Mouse (Mus musculus): ENCODE data around the gene Spock1. TPM values are rescaled to one million over a fixed set of nuclear protein-coding genes. Genes with fewer than 3 reads are reported as not detected.
"Not testable (repeated sequence)": the region's sequence is repeated elsewhere in the genome, so short reads cannot be mapped to it uniquely, and the experiment has no call there.

The Spock1 gene
- total RNA-seq, 2 experiments from 2014 or later = 0.43 to 0.67 TPM

DNA sequence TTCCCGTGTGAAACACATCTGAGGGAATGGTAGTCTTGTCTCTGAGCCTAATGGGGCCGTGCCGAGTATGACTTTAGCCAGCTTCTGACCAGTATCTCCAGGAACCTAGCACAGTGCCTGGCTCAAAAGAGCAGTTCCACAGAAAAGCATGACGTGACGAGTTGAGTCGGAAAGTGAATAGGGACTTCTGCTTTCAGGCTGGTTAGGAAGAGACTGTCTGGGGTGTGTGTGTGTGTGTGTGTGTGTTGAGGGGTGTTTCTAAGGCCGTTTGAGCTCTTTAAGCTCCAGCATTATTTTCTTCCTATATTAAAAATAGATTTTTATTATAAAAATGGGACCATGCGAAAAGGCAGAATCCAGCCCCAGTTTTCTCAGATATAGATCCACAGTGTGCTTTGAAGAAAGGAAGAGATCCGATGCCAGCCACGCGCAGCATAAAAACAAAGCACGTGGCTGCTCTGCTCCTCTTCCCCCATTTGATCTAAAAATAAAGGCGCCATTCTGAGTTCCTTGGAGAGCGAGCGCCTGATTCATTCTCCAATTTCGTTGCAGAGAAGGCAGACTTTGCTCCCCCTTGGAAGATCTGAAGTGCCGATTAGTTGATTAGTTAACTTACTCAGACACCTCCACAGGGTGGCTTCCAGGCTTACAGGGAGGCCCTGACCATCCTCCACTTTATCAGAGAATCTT is 288.9 kb downstream of the Spock1 start:
- DNase-seq = no peak

DNA sequence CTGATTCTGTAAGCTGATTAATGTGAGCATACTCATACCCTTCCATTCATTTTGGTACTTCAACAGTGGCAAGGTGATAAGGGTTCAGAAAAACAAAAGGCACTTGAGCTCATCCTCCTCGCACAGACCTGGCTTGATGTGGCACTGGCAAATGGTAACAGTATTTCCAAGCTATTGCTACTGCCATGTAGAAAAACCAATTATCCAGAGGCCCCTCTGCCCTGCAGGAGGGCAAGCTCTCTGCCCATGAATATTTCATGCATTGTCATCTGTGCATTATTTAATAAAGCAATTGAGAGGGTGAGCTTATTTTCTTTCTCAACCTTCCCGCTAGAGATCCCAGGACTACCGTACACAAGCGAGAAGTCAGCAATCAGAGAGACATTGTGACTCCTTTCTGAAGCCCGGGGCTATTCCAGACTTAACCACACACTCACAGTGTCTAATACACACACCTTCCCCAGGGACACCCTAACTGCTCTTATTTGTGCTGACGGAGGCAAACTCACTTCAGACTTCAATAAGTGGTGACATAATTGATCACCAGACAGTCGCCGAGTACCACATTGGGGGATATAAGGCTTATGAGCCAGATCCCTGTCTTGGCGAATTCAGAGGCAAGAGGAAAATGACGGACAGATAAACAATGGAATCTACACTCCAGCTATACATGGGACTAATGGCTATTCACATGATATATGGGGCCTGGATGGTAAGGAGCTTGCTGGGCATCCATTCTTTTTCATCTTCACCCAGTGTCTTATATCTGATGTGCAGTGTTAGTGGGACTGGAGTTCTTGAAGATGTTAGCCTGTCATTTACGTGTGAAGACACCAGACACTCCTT is 296.6 kb downstream of the Spock1 start:
- DNase-seq = no peak
- intact Hi-C loops (cut with DNase I) = no loop called here

More for the DNA sequence above, 288.9 kb downstream of the Spock1 start:
- intact Hi-C loops (cut with DNase I) = no loop called here

DNA sequence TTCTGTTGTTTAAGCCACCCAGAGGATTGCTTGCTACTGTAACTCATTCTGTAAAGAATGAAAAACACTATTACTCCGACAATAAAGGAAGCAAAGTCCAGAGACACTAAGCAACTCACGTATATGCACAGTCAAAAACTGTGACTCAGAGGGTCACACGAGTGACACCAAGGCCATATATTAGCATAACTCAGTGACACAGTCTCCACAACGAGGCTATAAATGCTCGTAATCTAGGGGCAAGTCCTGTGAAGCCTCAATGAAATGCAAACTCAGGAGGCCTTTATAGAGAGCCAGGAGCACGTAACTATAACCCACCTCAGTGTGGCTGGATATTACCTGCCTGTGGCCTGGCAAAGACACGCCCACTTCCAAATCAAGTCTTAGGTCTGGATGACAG is 298.2 kb downstream of the Spock1 start:
- no peak for DNase-seq
- intact Hi-C loops (cut with DNase I) = no loop called here

DNA sequence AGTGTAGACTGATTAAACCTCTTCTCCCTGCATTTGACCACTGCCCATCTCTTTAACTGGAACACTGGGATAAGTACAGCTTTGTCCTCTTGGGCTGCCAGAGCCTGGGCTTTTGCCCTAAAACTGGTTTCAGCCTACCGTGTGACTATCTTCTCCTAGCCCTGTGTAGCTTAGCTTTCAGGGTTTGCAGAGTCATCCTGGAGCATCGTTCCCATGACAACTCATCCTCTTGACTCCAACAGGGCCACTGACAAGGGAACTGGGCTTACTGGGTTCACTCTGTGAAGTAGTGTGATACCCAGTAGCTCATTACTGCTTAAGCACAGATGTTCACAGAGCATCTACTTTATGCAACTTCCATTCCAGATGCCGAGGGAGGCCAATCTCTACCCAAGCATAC is 303.7 kb downstream of the Spock1 start:
- intact Hi-C loops (cut with DNase I) = no loop called here
- no peak for DNase-seq

DNA sequence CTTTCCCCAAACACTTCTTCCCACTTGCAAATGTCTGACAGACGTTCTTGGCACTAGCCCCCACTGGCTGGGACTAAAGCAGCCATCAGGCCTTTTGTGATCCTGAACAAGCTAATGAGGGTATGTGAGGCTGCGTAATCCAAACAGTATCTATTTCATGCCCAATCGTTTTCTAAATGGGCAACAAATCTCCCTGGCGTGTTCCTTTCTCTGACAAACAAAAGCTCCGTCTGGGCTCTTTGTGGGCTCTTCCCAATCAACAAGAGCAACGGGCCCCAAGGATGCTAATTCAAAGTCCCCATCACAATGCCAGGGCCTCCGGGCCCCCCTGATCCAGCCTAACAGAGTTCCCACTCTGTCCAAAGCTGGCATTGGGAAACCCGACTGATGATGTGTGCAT is 304.9 kb downstream of the Spock1 start:
- intact Hi-C loops (cut with DNase I) = no loop called here
- DNase-seq = no peak

DNA sequence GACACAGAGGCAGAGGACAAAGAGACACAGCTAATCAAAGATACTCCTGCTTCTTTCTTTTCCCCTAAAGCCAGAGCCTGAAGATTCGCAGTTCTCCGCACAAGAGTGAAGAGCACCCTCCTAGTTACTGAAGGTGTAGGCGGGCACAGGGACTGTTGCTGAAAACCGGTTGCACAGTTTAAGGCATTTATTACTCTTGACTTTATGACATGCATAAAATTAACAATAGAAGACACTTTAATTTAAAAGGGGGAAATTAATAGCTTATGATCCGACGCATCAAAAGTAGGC is 312.4 kb downstream of the Spock1 start:
- intact Hi-C loops (cut with DNase I) = no loop called here
- no peak for DNase-seq

DNA sequence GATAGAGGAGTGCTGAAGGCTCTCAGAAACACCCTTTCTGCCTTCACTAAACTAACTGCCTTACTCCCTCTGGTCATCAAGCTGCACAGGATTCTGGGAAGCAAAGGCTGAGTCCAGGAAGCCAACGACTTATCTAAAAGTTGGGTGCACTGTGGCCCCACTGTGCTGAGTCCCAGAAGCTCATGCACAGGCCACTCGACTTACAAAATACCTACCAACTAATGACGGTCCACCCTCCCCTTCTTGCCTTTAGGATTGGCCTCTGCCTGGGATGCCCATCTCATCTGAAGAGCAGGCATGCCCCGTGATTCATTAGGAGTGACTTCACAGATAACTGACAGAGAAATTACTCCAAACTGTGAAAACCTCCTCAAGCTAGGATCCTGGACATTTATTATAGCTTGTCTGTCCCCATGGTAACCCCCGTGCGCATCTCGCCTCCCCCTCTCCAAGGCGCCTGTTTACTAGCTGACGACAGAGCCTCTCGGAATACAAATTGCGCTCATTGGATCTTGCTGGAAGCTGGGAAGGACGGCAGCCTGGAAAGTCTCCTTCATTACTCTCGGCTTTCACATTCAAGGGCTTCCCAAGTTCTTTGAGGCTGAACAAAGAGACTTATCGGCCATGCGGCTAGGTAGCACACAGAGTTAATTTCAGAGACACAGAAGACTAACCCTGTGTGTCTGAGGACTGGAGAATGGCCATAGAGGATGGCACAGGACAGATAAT is 312.9 kb downstream of the Spock1 start:
- intact Hi-C loops (cut with DNase I) = no loop called here
- no peak for DNase-seq

DNA sequence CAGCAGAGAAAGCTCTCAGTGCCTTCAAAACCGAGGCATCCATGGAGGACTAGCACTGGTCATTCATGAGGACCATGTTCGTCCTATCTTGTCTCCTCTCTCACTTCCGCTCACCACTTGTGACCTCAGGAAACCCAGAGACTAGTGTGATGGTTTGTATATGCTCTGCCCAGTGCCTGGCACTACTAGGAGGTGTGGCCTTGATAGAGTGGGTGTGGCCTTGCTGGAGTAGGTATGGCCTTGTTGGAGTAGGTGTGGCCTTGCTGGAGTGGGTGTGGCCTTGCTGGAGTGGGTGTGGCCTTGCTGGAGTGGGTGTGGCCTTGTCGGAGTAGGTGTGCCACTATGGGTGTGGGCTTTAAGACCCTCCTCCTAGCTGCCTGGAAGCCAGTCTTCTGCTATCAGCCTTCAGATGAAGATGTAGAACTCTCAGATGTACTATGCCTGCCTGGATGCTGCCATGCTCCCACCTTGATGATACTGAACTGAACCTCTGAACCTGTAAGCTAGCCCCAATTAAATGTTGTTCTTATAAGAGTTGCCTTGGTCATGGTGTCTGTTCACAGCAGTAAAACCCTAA is 318.7 kb downstream of the Spock1 start:
- DNase-seq; intact Hi-C loops (cut with DNase I): not testable (repeated sequence)

DNA sequence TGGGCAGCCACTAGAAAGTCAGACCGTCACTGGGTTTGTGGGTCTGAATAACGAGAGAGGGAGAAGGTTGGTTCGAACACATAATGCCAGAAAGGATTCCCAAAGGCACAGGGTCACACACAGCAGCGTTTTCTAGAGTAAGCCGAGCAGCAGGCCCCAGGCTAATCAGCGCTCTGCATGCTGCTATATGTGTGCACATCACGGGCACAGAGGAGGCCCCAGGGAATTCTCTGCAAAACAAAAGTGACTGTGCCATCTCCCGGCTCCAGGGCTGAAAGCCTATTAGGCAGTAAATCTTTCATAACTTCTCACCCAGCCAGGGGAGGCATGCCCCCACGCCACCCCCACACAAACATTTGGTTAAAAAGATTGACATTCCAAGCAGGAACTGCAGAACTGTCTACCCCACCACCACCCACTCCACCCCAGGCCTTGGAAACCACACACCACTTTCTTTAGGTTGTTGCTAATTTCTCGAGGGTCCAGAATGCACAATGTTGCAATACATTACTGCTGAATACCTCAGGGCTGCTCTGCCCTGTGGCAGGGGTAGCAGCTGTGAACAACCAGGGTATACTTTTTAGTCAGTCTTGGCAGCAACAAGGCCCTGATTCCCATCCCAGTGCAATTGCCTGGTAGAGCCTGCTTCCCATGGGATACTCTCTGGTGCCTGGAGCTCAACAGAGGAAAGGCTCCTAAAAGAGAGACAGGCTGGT is 319.4 kb downstream of the Spock1 start:
- intact Hi-C loops (cut with DNase I) = no loop called here
- DNase-seq = no peak

DNA sequence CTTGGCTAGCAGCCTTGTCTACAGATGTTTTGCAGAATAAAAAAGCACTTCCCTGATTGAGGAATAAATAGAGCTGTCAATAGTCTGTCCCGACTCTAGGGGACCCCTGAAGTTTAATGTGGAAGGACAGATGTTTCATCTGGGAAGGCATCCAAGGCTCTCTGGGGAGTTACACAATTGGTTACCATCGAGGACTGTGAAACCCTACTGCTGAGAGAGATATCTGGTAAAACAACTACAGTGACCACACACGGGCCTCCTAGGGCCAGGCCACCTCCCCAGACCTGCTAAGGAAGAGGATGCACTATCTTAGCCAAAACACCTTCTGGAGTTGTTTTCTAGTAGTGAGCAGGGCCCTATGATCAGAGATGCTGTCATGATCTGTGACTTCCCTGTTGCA is 323.0 kb downstream of the Spock1 start:
- peak; percentile 9 to 12 for DNase-seq
- intact Hi-C loops (cut with DNase I) = no loop called here

DNA sequence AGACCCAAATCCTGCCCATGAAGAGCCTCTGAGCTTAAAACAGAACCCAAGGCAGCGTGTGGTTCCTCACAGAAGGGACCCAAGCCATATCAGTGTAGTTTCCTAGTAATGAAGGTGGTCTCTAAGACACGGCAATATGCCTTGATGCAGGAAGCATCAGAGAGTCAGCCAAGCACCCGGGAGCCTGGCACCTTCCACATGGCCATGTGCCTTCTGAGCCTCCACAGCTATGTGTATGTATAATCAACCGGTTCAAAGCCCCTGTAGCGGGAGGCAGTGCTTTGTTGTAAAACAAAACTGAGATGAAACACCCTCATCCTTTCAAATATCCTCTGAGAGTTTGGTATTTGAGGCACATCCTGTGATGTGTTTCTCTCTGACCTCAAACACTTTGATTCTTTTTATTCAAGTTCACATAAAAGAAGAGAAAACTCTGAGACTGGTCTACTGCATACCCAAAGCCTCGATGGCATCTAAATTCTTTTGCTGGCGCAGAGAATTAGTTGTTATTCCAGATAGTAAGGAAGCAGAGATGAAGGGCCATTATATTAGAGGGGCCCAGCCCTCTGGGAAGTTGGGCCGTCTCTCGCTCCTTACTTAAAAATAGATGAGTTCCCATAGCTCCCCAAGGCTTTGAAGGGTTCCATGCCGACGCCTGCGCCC is 325.7 kb downstream of the Spock1 start:
- DNase-seq = no peak
- intact Hi-C loops (cut with DNase I) = no loop called here

DNA sequence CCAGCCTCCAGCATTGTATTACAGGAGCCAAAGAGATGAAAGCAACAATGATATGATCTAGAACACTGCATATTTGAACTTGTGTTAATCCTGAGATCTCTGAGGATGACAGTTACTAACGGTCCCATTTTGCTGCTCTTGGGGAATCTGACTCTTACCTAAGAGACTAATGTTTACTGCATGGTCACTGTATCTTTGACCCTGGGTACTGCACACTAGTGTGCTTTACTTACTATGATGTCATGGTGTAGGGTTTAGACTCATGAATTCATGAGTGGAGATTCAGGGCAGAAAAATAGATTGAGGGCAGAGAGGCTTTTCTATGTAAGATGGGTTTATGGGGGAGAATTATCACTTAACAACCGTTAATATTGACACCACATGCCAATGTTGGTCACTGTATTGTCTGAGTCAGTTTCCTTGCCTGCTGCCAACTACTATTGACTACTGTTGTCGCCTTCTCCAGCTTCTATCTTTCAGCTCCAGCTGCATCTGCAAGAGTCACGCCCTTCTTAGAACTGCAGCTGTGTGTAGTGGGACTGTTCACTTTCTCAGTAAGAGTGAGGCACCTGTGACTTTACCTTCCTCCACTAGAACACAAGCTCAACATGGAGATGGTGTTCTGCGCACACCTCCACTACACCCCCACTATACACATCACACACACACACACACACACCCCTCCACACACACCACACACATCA is 330.4 kb downstream of the Spock1 start:
- intact Hi-C loops (cut with DNase I) = no loop called here
- no peak for DNase-seq

DNA sequence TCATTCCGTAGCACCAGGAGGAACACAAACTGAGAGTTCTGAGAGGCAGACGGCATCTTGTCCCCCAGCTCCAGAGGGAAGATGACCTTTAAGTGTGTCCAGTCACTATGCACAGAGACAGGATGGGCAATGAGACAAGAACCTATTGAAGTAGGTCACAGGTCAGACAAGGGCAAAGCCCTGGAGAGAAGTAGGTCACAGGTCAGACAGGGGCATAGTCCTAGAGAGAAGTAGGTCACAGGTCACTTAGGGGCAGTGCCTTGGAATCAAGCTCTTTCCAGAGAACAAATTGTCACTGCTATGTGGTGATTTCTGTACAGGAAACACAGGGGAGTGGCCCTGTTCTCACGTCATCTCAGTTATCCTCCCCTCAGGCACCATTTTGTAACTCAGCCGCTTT is 334.6 kb downstream of the Spock1 start:
- DNase-seq = no peak
- intact Hi-C loops (cut with DNase I) = no loop called here

DNA sequence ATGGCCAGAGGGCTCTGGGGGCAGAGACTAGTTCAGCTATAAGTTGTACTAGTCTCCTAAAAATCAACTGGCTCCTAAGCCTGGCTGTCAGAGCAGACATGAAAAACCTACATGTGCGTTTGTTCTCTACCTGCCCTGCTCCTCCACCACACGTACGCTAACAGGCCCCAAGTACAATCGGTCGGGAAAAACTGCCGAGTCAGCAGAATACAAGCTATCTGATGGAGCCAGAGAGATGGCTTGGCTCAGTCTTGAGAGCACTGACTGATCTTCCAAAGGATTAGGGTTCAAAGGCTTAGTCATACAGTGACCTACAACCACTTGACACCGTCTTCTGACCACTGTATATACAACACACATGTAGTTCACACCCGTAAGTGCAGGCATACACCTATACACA is 339.7 kb downstream of the Spock1 start:
- no peak for DNase-seq
- intact Hi-C loops (cut with DNase I) = no loop called here

DNA sequence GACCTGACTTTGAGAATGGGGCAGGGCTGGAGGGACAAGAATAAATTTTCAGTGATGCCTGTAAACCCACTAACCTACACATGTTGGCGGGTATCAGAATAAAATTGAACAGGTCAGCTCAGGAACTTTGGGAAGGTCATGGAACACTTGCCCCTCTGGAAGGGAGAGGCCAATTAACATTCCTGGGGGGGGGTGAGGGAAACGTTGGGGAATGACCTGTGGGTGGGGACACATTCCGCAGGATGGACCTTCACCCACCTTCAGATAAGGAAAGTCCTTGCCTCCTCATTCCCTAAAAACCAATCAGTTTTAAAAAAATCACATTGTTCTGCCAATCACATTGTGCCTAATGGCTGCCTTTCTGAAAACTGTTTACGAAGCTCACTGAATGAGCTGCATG is 352.9 kb downstream of the Spock1 start:
- intact Hi-C loops (cut with DNase I) = no loop called here
- DNase-seq = no peak

DNA sequence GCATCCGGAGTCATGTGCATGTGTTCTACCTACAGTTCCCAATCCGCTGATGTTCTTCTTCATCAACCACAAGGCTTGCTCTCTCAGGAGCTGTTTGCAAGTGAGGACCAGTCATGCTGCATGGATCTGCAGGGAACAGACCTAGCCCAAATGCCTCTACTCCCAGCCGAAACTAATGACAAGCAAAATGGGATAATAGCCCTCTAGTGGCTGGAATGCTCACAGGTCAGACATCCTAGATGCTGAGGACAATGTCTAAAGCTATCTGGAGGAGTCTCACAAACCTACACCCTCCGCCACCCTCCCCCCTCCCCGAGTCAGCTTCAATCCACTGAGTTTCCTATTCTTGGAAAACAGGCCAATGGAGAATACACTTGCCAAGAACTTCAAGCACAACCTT is 358.4 kb downstream of the Spock1 start:
- peak; percentile 16 to 31 for DNase-seq
- intact Hi-C loops (cut with DNase I) = no loop called here

DNA sequence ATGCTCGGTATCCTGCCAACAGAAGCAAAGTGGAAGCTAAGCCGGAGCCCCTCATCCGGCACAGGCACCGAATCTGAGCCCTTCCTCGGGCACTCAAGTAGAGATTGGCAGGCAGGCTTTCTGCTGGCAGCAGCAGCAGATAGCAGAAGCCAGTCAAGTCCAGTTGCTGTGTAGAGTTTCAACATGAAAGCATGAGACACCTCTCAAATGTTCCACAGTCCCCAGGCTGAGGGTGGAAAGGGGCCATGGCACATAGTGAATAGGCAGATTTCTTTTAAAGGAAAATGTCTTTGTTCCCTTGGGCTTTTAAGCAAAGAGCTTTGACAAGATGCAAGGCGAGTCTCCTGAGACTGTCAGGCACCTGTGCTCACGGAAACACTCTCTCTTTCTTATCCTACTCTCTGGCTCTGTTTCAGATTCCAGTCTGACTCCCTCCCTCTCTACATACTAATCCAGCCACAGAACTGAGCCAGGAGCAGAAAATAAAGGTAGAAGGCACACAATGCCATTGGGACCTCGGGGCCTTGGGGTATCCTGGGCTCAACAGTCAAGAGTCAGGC is 371.1 kb downstream of the Spock1 start:
- peak; percentile 17 to 22 for DNase-seq
- intact Hi-C loops (cut with DNase I) = no loop called here

DNA sequence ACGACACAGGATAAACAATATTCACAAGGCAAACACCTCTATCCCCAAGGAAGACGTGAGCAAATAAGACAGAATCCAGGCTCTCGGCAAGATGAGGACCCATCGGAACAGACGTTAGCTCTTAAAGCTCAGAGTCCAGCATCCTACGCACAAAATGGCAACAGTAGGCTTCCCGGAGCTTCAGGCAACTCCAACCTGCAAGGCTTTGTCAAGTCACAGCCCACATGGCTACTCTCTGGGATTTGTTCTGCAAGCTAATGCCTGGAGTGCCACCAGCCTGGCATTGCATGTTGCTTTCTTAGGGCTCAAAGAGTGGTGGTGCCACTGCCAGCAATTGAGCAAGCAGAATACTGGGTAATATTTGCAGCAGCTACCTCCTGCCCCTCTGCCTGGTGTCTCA is 373.8 kb downstream of the Spock1 start:
- no peak for DNase-seq
- intact Hi-C loops (cut with DNase I) = no loop called here

DNA sequence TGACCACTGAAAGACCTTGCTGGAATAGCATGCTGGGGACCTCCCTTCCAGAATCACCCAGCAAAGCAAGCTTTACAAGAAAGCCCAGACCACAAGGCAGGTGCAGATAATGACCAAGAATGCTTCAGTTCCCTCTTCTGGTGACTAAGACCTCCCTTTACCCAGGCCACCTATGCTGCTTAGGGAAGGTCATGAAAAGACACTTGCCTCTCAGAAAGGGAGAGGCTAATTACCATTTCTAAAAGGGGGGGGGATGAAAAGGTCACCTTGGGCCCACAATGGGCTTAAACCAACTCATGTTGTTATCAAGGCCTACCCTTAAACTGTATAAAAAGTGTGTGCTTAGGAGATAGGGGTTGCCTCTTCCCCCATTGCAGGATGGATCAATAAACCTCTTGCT is 382.2 kb downstream of the Spock1 start:
- DNase-seq = no peak
- intact Hi-C loops (cut with DNase I) = loop anchor here (10.0 kb wide), 1 partner anchor 239 kb away; no protein-coding TSS in a partner anchor
